Mouse (Mus musculus) bone marrow macrophage, adult 2 months (primary cell): Measurements from ENCODE around the gene Abcb11.

ENCODE experiments used
- CTCF ChIP-seq: IDR thresholded peaks from 2 replicates; pipeline ENCODE4 v1.5.1; 2012; ENCODE audit warnings: low read depth, mild to moderate bottlenecking, low read length, moderate library complexity
- POLR2A ChIP-seq: IDR thresholded peaks from 2 replicates; pipeline ENCODE4 v1.6.1; 2012; ENCODE audit warnings: mild to moderate bottlenecking, low read depth, low read length, borderline replicate concordance

DNA sequence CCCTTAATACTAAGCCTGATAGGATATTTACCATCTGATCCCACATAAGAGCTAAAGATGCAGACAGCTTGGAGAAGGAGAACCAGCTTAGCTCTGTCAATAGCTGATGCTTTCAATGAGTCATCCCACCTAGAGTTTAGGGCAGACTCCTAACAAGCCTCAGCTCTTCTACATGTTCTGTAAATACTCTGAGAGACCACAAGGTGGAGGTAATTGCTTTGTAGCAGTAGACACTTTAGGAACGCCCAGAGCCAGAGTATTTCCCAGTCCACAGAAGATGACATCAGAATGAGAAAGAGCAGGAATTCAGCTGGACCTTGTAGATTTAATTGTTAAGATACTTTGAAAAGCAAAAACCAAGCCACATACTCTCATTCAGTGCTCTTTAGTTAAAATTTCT is 66.5 kb downstream of the Abcb11 start:
- TF ChIP-seq CTCF: no peak
- TF ChIP-seq POLR2A: no peak
